Mouse (Mus musculus) megakaryocyte, embryonic 14.5 days (primary cell): ENCODE results near the gene Rab29.

Source experiments
- FLI1 ChIP-seq: IDR thresholded peaks from 2 replicates; pipeline ENCODE4 v1.6.1; 2012; ENCODE audit warnings: low read length, inconsistent platforms, mixed read lengths
- GATA1 ChIP-seq: IDR thresholded peaks from 3 replicates; pipeline ENCODE4 v1.6.1; 2012; ENCODE audit warnings: mixed read lengths, low read length, inconsistent platforms, borderline replicate concordance

DNA sequence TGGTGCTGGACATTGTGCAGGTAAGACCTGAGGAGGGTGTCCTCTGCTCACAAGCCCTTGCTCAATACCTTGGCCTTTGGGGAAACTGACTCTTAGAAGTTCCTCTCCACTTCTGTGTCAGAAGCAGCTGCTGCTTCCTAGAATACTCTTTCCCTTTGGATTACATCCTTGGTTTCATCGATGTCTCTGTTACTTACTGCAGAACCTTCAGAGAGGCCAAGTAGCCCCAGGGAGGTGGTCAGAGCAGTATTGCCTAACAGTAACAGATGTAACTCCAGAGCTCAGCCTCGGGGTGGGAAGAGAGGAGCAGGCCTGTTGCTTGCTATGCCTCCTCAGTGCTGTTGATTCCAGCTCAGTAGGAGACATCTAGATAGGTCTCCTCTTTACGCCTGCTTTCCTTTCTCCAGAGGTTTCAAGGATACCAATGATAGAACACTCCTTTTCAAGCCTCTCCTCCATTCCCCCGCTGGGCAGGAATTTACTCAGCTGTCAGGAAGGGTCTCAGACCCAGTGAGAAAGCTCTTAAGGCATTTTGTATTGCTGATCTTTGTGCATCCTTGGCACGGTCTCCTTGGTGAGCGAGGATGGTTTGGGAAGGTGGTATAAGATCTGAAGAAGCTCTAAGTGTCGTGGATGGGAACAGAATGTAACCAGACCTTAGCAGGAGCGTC is 35.9 kb upstream of the Rab29 start:
- no peak for TF ChIP-seq GATA1
- TF ChIP-seq FLI1, result no peak
